Mouse (Mus musculus) heart, embryonic 11.5 days (tissue): ENCODE results near the gene Asf1a. TPM values are rescaled to one million over a fixed set of nuclear protein-coding genes. Genes with fewer than 3 reads are reported as not detected.

Experiments used
- ATAC-seq: fragments of 200-750 bp; cut with Nextera tagmentation; replicated peaks from 2 replicates; pipeline ENCODE4 v1.8.0; 2017; ENCODE audit warnings: moderate library complexity; ENCODE audit not compliant: insufficient number of reproducible peaks, low FRiP score, low TSS enrichment
- H3K27ac ChIP-seq: fragments of 300-500 bp; sonication (generic); 2 replicates; pipeline ENCODE4 v1.5.1; 2014; ENCODE audit warnings: mild to moderate bottlenecking, low read depth, low read length
- H3K27me3 ChIP-seq: fragments of 300-500 bp; sonication (generic); 2 replicates; pipeline ENCODE4 v1.6.1; 2014; ENCODE audit warnings: mild to moderate bottlenecking, low read length, mixed read lengths; ENCODE audit not compliant: control insufficient read depth, insufficient read depth
- H3K36me3 ChIP-seq: fragments of 300-500 bp; sonication (generic); 2 replicates; pipeline ENCODE4 v1.6.1; 2014; ENCODE audit warnings: mild to moderate bottlenecking, low read length, moderate library complexity, mixed read lengths; ENCODE audit not compliant: control insufficient read depth, insufficient read depth
- H3K4me1 ChIP-seq: fragments of 300-500 bp; sonication (generic); 2 replicates; pipeline ENCODE4 v1.6.1; 2014; ENCODE audit warnings: low read length; ENCODE audit not compliant: control insufficient read depth, insufficient read depth
- H3K4me2 ChIP-seq: fragments of 300-500 bp; sonication (generic); 2 replicates; pipeline ENCODE4 v1.6.1; 2014; ENCODE audit warnings: mild to moderate bottlenecking, moderate library complexity
- H3K4me3 ChIP-seq: fragments of 300-500 bp; sonication (generic); 2 replicates; pipeline ENCODE4 v1.5.1; 2014; ENCODE audit warnings: low read depth, low read length
- H3K9ac ChIP-seq: fragments of 300-500 bp; sonication (generic); 2 replicates; pipeline ENCODE4 v1.6.1; 2014; ENCODE audit warnings: mild to moderate bottlenecking, low read depth, low read length, moderate library complexity
- H3K9me3 ChIP-seq: fragments of 300-500 bp; sonication (generic); replicated peaks from 2 replicates; pipeline ENCODE4 v1.6.1; 2016; ENCODE audit warnings: low read length; ENCODE audit not compliant: control insufficient read depth
- WGBS: fragments of 180-500 bp; shearing (Covaris S2); extraction: QIAGEN DNeasy Blood & Tissue Kit; methylation state at CpG from one replicate; pipeline ENCODE4 v1.1.7; 2014; ENCODE audit not compliant: insufficient replicate concordance; 5-methylcytosine and 5-hydroxymethylcytosine counted together
- polyA plus RNA-seq: library from polyadenylated mRNA; unstranded; fragments of >200 nt; fragmentation: Nextera tagmentation; extraction: Ambion mirVana; gene quantifications from 2 replicates; pipeline ENCODE4 v1.2.1, GENCODE M21; 2014

Asf1a gene
- polyA plus RNA-seq = 84.0 and 88.8 TPM in 2 replicates

DNA sequence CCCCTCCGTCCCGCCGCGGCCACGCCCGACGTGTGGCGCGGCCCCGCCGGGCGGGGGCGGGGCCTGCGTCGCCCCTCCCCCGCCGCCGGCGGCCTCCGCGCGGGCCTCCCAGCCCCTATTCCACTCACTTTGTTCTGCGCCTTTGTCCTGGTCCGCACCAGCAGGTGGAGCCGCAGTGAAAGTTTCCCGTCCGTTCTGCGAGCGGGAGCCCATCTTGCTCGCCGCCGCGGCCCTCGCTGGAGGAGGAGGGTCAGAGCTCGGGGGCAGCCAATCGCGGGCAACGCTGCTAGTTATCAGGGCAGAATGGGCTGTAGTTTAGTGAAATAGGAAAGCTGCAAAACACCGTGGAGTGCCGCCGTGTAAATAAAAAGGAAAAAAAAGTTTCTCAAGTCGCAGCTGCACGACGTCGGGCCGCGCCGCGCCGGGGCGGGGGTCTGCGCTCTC lies at the start of gene Asf1a:
TSS of gene Asf1a (plus strand) at position 81 of the 444 bp plus-strand sequence.
- Histone ChIP-seq H3K36me3 (no peaks in the 10 kb centered on the region), H3K27ac (peak within 1 kb of the TSS; percentile 99), H3K9me3 (no peaks in the 10 kb centered on the region), H3K27me3 (no peaks in the 10 kb centered on the region), H3K4me1 (peaks cover 13% of the 10 kb centered on the region), H3K4me2 (peak within 1 kb of the TSS; percentile 84), H3K4me3 (peak within 1 kb of the TSS; percentile 94), H3K9ac (peak within 1 kb of the TSS; percentile 98)
- ATAC-seq = peak; percentile 98
- WGBS = under 1% methylated on average over 50 of the region's 52 CpGs

DNA sequence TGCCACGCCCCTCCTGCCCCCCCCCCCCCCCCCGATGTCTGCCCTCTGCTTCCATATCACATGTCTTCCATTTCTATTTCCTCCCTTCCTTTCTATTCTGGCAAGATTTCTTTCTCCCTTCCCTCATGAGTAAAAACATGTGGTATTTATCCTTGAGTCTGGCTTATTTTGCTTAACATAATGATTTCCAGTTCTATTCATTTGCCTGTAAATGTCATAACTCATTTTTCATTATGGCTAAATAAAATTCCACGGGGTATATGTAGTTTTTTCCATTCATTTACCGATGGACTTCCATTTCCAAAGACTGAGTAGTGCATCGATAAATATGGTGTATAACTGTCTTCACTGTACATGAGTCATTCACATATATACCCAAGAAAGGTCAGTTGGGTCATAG lies 34.6 kb upstream of the Asf1a start:
- WGBS = 83% methylated on average over 5 of the region's 5 CpGs

DNA sequence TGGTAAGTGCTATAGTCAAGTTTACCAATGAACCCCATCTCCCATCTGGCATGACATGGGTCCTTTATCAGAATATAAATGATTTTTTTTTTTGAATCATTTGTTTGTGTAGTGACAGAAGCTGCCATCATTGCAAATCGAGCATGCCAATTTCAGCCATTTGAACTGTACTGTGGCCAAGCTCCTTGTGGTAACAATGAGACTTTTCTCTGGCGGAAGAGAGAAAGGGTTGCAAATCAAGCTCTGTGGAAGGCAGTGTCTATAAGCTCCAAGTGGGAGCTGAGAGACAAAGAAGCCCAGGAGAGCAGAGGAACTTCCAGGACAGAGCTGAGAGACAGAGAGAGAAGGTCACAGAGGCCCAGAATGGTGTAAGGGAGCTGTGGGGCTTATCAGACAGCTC lies 31.0 kb upstream of the Asf1a start:
- WGBS = 78% methylated on average over 2 of the region's 2 CpGs
- H3K4me3 ChIP-seq = no peak overlapping the region
- no peak for ATAC-seq

More for the DNA sequence above, 34.6 kb upstream of the Asf1a start:
- H3K9ac ChIP-seq = no peak overlapping the region
- no peak overlapping the region for H3K27ac ChIP-seq
- ATAC-seq = no peak
- no peak overlapping the region for H3K4me3 ChIP-seq
- peaks cover 4% of the 10 kb centered on the region; the same call in 1 of the 2 replicates for H3K4me1 ChIP-seq
- no peak overlapping the region for H3K4me2 ChIP-seq
- H3K36me3 ChIP-seq = no peaks in the 10 kb centered on the region
- no peaks in the 10 kb centered on the region for H3K9me3 ChIP-seq
- no peaks in the 10 kb centered on the region for H3K27me3 ChIP-seq

DNA sequence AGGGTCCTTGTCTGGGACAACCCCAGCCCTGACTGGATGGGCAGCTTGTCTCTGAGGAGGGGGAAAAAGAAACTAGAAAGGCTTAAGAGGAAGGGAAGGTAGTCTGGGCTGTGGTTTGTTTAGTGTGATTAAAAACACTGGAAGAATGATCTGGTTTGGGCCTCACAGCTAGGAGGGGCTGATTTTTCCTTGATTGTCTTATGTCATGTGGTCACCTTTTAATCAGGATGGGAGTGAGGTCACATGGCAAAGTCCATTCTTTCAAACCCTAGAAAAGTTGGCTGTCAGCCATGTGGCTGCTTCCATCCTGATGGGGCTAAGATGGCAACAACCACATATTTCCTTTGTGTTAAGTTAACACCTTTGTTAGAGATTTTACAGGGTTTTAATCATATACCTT lies 28.0 kb upstream of the Asf1a start:
- no peak for ATAC-seq
- Histone ChIP-seq H3K9me3 (no peaks in the 10 kb centered on the region), H3K36me3 (no peaks in the 10 kb centered on the region), H3K4me1 (peaks cover 4% of the 10 kb centered on the region; the same call in 1 of the 2 replicates), H3K27me3 (no peaks in the 10 kb centered on the region), H3K27ac (no peak overlapping the region), H3K4me2 (no peak overlapping the region), H3K4me3 (no peak overlapping the region), H3K9ac (no peak overlapping the region)

More for the DNA sequence above, 31.0 kb upstream of the Asf1a start:
- H3K9me3 ChIP-seq = no peaks in the 10 kb centered on the region
- no peak overlapping the region for H3K4me2 ChIP-seq
- H3K27me3 ChIP-seq = no peaks in the 10 kb centered on the region
- peaks cover 4% of the 10 kb centered on the region; the same call in 1 of the 2 replicates for H3K4me1 ChIP-seq
- no peak overlapping the region for H3K27ac ChIP-seq
- no peak overlapping the region for H3K9ac ChIP-seq
- H3K36me3 ChIP-seq = no peaks in the 10 kb centered on the region

DNA sequence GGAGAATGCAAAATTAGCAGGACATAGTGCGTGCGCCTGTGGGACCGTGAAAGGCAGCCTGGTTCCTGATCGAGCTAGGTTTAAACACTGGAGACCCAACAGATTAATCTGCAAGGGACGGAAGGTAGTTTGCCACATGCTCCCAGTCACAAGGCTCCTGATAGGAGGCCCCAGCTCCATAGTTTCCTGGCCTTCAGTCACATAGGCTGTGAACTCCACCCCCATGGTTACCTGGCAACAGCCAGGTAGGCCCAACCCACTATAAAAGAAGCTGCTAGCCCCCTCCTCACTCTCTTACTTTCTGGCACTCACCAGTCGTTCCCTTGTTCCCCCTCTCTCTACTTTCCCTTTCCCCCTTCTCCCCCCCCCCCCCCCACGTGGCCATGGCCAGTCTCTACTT lies 16.4 kb upstream of the Asf1a start:
- peak overlapping the region; percentile 54 for H3K4me3 ChIP-seq
- H3K4me1 ChIP-seq = peaks cover 7% of the 10 kb centered on the region
- H3K27ac ChIP-seq = no peak overlapping the region
- no peaks in the 10 kb centered on the region for H3K9me3 ChIP-seq
- 25% methylated on average over 7 of the region's 7 CpGs for WGBS
- ATAC-seq = peak; percentile 43; the same call in 1 of the 2 replicates
- H3K4me2 ChIP-seq = peak overlapping the region; percentile 87
- H3K27me3 ChIP-seq = no peaks in the 10 kb centered on the region
- H3K36me3 ChIP-seq = no peaks in the 10 kb centered on the region
- peak overlapping the region; percentile 69 for H3K9ac ChIP-seq

DNA sequence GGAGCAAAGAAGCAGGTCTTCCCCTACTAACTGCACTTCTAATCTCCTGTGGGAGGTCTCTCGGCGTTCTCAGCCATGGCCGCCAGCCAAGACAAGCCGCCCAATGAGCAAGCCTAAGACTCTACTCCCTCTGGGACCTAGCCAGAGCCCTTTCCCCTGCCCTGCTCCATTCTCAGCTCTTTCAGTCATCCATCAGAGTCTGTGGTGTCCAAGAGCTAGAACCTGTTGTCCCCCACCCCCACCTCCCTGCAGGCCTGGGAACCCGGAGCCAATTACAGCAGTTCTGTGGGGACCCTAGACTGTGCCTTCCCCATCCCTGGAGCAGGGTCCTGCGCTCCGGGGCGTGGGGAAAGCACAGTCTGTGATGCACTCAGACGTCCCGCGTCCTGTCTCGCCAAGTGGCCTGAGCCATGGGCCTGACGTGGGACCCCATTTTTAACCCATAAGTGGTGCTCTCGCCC lies 15.9 kb upstream of the Asf1a start:
- H3K36me3 ChIP-seq = no peaks in the 10 kb centered on the region
- peak; percentile 83 for ATAC-seq
- peaks cover 7% of the 10 kb centered on the region for H3K4me1 ChIP-seq
- H3K27me3 ChIP-seq = no peaks in the 10 kb centered on the region
- no peaks in the 10 kb centered on the region for H3K9me3 ChIP-seq
- WGBS = 7% methylated on average over 14 of the region's 14 CpGs
- peak overlapping the region; percentile 87 for H3K4me2 ChIP-seq
- H3K9ac ChIP-seq = peak overlapping the region; percentile 69
- H3K4me3 ChIP-seq = peak overlapping the region; percentile 54
- peak overlapping the region; percentile 54; the same call in 1 of the 2 replicates for H3K27ac ChIP-seq

DNA sequence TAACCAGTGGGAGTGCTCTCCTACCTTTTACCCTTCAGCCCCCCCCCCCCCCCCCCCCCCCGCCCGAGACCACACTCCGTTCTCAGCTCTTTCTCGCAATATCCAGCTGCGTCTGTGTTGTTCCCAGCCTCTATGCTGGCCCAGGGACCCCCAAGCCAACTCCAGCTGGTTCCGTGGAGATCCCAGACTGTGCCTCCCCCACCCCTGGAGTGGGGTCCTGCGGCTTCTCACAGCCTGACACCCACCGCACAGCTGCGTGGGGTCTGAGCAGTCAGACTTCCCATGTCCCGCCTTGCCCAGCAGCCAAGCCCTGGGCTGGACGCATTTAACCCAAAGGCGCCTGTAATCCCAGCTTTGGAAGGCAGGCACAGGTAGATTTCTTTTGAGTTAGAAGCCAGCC lies 15.5 kb upstream of the Asf1a start:
- H3K4me1 ChIP-seq = peaks cover 7% of the 10 kb centered on the region
- H3K9me3 ChIP-seq = no peaks in the 10 kb centered on the region
- peak overlapping the region; percentile 69 for H3K9ac ChIP-seq
- no peak overlapping the region for H3K27ac ChIP-seq
- H3K36me3 ChIP-seq = no peaks in the 10 kb centered on the region
- WGBS = 11% methylated on average over 11 of the region's 12 CpGs
- peak overlapping the region; percentile 87 for H3K4me2 ChIP-seq
- ATAC-seq = peak; percentile 47; the same call in 1 of the 2 replicates
- H3K27me3 ChIP-seq = no peaks in the 10 kb centered on the region
- peak overlapping the region; percentile 54 for H3K4me3 ChIP-seq

DNA sequence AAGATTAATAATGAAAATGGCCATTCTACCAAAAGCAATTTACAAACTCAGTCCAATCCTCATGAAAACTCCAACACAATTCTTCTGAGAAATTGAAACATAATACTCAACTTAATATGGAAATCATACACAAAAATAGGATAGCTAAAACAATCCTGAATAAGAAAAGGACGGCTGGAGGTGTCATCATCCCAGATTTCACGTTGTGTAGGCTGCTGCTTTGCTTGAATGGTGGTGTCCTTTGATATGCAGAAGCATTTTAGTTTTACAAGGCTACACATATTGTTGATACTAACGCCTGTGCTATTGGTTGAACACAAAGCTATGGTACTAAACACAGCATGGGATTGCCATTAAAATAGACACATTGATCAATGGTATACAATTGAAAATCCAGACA lies 10.8 kb upstream of the Asf1a start:
- H3K36me3 ChIP-seq = no peaks in the 10 kb centered on the region
- no peak overlapping the region for H3K9ac ChIP-seq
- H3K4me3 ChIP-seq = no peak overlapping the region
- 81% methylated on average over 3 of the region's 3 CpGs for WGBS
- H3K9me3 ChIP-seq = no peaks in the 10 kb centered on the region
- peaks cover 3% of the 10 kb centered on the region; the same call in 1 of the 2 replicates for H3K4me1 ChIP-seq
- no peak overlapping the region for H3K4me2 ChIP-seq
- no peak for ATAC-seq
- no peaks in the 10 kb centered on the region for H3K27me3 ChIP-seq
- no peak overlapping the region for H3K27ac ChIP-seq
